Mouse (Mus musculus): ENCODE data around the gene Fstl5. TPM values are rescaled to one million over a fixed set of nuclear protein-coding genes. Genes with fewer than 3 reads are reported as not detected.
"Not testable (repeated sequence)": the region's sequence is repeated elsewhere in the genome, so short reads cannot be mapped to it uniquely, and the experiment has no call there.

The Fstl5 gene
- polyA plus RNA-seq, 1 experiment from 2014 or later = 0.09 TPM

- not testable (repeated sequence) for DNase-seq (ENCODE audit: low spot score)
These were observed 433.8 kb downstream of the Fstl5 start for GRCm38 (mm10) chr3:76507891-76508290.

GRCm38 (mm10) chr3:76508811-76509210, 434.7 kb downstream of the Fstl5 start:
- DNase-seq (ENCODE audit: low spot score) = no peak

GRCm38 (mm10) chr3:76567346-76567745, 493.3 kb downstream of the Fstl5 start:
- DNase-seq (ENCODE audit: low spot score) = no peak

- DNase-seq (ENCODE audit: low spot score) = no peak
These were observed 498.4 kb downstream of the Fstl5 start for GRCm38 (mm10) chr3:76572478-76572877.

GRCm38 (mm10) chr3:76572920-76573541, 499.0 kb downstream of the Fstl5 start:
- no peak for DNase-seq (ENCODE audit: low spot score)

- DNase-seq (ENCODE audit: low spot score) = no peak
These were observed 519.1 kb downstream of the Fstl5 start for GRCm38 (mm10) chr3:76593148-76593547.

- no peak for DNase-seq (ENCODE audit: low spot score)
These were observed 546.0 kb downstream of the Fstl5 start for GRCm38 (mm10) chr3:76620044-76620443.

GRCm38 (mm10) chr3:76654243-76654642, 580.2 kb downstream of the Fstl5 start:
- no peak for DNase-seq (ENCODE audit: low spot score)

GRCm38 (mm10) chr3:76670859-76671258, 596.8 kb downstream of the Fstl5 start:
- DNase-seq (ENCODE audit: low spot score) = no peak

GRCm38 (mm10) chr3:76676006-76676405, 601.9 kb downstream of the Fstl5 start:
- DNase-seq (ENCODE audit: low spot score) = no peak

- DNase-seq (ENCODE audit: low spot score) = no peak
These were observed 605.9 kb downstream of the Fstl5 start for GRCm38 (mm10) chr3:76679853-76680545.

- DNase-seq (ENCODE audit: low spot score) = no peak
These were observed 606.4 kb downstream of the Fstl5 start for GRCm38 (mm10) chr3:76680546-76680883.

- no peak for DNase-seq (ENCODE audit: low spot score)
These were observed 623.1 kb downstream of the Fstl5 start for GRCm38 (mm10) chr3:76697134-76697629.

- DNase-seq (ENCODE audit: low spot score) = no peak
These were observed 665.2 kb downstream of the Fstl5 start for GRCm38 (mm10) chr3:76739221-76739620.

Other genes with a start within 250 kb of the Fstl5 start
- 16.6 and 16.9 TPM in 2 replicates for gene Golim4, start 117.3 kb upstream of the Fstl5 start, polyA plus RNA-seq (2015; fragmentation: Nextera tagmentation; extraction: Ambion mirVana)

All from thymus, postnatal 0 days (tissue).